Mouse (Mus musculus) NIH3T3 (cell line): ENCODE results near the gene Pacrg.
A peak's percentile ranks its signal among the peaks of the same experiment; 100 is the strongest.

Experiments used
- DNase-seq: peaks from one replicate; pipeline ENCODE4 v3.0.0-alpha.2; 2012; ENCODE audit warnings: low read depth

Gene Pacrg

DNA sequence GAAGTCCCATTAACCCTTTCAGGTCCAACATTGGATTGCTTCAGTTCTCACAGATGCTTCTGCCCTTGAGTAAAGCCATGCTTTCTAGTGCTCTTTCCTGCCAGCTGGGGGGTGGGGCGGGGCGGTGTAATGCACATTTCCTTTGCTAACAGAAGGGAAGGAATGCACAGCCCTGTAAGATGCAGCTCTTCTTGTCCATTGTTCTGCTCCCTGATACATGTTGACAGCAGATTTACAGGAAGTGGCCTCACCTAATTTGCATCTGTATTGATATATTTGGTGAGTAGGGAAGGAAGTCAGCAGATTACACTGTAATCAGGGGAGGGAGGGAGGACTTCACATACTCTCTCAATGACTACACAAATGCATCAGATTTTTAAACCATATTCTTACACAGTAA lies 100.0 kb downstream of the Pacrg start:
- no peak for DNase-seq

DNA sequence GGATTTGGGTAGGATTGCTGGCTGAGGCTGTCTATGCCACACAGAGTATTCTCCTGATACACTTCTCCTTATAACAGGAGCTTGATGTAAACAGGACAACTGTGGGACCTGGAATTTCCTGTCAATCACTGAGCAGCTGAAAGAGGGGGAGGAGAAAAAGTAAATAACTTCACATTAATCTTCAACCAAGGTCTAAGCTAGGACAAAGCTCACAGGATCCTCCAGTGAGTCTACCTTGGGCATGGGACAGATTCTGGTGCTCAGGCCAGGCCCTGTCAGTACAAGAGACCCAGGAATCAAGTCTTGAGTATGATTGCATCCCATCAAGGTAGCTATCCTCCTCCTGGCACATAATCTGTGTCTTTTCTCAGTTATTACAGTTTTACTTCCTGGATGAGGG lies 102.1 kb downstream of the Pacrg start:
- DNase-seq, result no peak

DNA sequence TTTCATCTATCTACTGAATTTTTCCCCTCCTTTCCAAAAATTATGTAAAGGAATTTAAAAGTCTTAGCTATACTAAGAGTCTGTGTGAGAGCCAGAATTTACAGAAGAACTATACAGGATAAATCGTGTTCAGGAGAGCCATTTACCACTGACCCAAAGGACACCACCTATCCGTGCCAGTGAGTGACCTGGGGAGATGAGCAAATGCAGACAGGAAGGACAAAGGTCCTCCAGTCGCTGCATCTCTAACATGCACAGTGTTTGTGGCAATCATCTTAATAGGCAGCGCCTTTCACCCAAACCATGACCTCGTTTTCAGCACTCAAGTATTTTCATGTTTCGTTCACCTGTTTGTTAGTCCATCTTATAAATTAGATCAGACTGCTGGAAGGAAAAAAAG lies 105.4 kb downstream of the Pacrg start:
- no peak for DNase-seq

GRCm38 (mm10) chr17:10732303-10733048 lies 107.6 kb downstream of the Pacrg start:
- no peak for DNase-seq

- DNase-seq, result no peak
Measured at GRCm38 (mm10) chr17:10724853-10725252, 115.3 kb downstream of the Pacrg start.

GRCm38 (mm10) chr17:10721562-10721961 lies 118.5 kb downstream of the Pacrg start:
- no peak for DNase-seq

DNA sequence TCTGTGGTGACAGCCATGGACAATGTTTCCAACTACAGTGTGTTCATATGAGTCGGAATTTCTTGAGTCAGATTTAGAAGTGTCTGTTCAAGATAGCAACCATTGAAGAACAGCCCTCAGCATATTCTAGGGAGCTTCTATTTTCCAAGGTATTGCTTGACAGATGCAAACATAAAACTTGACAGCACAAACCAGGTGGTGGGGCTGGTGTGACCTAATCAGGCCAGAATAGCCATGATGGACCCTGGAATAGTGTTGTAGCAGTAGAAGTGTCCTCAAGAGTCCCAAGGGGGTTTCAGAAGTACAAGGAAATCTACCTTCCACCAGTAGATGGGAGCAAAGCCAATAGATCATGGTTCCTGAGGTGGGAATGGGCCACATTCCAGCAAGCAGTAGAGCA lies 123.0 kb downstream of the Pacrg start:
- no peak for DNase-seq

GRCm38 (mm10) chr17:10702781-10703180 lies 137.3 kb downstream of the Pacrg start:
- peak; percentile 16 for DNase-seq

GRCm38 (mm10) chr17:10698041-10698440 lies 142.1 kb downstream of the Pacrg start:
- no peak for DNase-seq

GRCm38 (mm10) chr17:10695421-10695820 lies 144.7 kb downstream of the Pacrg start:
- no peak for DNase-seq

DNA sequence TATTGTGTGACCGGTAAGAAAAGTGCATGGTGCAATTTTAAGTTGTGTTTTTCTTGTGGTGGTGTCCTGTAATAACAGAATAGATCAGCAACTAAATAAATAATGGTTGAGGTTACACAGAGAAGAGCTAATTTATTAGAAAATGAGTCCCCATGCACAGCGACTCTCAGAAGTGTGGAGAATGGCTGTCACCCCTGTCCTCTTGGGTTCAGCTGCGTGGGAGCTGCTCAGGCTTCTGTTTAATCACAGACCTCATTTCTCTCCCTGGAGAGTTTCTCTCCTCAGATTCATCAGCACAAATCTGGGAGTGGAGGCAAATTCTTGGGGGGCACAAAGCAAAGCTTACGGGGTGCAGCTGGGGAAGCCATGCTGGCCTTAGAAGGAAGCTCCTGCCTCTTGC lies 163.0 kb downstream of the Pacrg start:
- DNase-seq, result no peak

DNA sequence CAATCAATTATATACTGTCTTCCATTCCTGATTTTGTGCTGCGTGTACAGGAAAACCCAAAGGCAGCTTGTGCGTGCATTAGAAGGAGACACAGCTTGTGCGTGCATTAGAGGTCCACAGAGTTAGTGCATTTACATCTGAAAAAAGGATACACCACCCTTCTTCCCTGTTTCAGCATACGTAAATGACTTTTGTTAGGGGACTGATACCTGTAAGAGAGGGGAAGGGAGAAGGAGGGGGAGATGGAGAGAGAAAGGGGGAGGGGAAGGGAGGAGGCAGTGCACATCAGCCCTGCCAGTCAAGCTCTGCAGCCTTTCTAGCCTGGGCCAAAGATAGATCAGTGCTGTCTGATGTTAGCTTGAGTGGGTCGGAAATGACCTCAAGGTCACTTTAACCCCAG lies 164.6 kb downstream of the Pacrg start:
- DNase-seq, result no peak

- no peak for DNase-seq
Measured at GRCm38 (mm10) chr17:10675048-10675447, 165.1 kb downstream of the Pacrg start.

GRCm38 (mm10) chr17:10661294-10661693 lies 178.8 kb downstream of the Pacrg start:
- no peak for DNase-seq

GRCm38 (mm10) chr17:10643604-10644003 lies 196.5 kb downstream of the Pacrg start:
- DNase-seq, result no peak

GRCm38 (mm10) chr17:10639816-10640215 lies 200.3 kb downstream of the Pacrg start:
- no peak for DNase-seq

DNA sequence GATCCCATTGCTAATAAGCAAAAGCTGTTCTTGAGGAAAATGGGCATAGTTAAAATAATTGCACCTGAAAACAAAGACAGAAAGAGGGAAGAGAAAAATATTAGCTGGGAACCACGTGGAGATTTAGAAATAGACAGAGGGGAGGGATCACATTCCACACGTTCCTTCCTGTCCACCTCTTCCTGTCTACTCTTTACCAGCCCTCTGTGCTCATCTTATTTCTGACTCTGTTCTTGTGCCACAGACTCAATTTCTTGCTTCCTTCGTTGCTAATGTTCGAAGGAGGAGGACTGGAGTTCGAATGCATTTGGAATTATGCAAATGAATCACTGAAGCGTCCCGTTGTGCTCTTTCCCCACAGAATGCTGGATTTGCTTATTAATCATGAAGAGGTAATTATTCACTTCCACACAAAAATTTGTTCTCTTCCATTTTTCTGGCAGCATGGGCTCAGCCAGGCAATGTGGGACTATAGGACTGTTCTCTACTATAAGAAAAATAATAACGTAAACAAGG lies 204.1 kb downstream of the Pacrg start:
- no peak for DNase-seq

DNA sequence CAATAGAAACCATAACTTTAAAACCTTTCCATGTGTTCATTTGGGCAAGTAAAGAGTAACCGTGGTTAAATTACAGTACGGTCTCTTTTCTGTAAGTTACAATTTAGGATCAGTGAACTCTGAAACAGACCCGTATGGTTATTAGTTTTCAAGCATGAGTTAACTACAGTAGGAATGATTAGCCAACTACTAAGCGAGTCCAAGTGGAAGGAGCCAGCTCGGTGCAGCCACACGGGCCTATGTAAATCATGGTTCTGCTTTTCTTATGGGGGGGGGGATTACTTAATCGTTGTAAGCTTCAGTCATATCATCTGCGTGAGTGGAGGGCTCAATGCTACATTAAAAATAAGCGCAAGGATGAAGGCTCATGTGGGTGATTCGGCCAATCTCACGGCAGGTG lies 204.6 kb downstream of the Pacrg start:
- no peak for DNase-seq

GRCm38 (mm10) chr17:10635046-10635445 lies 205.1 kb downstream of the Pacrg start:
- no peak for DNase-seq

GRCm38 (mm10) chr17:10633769-10634168 lies 206.3 kb downstream of the Pacrg start:
- no peak for DNase-seq

DNA sequence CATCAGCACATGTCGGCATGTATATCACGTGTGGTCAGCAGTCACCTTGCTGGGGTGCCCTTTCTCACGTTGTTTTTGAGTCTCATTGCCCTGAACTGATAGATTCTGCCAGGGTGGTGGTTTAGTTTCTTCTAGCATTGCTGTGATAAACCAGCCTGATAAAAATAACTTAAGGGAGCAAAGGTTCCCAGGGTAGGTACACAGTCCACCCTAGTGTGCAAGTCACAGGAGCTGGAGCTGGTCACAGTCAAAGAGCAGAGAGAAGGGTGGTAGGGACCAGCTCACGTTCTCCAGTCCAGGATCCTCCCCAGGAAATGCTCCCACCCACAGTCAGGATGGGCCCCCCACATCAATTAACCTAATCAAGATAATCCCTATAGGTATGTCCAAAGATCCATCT lies 211.9 kb downstream of the Pacrg start:
- no peak for DNase-seq

DNA sequence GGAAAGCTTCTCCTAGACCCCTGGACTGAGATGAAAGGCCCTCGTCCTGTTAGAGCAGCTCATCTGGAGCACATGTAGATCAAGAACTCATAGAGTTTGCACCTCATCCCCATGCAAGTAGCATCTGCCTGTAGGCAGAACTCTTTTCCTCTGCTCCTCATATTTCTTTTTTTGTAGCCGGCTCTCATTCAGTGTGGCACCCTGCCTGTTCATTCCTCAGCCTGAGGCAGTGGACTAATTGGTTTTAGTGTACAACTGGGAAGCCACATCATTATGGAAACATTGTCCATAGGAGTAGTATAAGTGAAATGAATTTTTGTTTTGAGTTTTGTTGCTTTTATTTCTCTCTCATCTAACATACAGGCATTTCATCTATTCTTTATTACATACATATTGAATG lies 212.6 kb downstream of the Pacrg start:
- no peak for DNase-seq

GRCm38 (mm10) chr17:10626299-10627095 lies 213.6 kb downstream of the Pacrg start:
- no peak for DNase-seq
